Mouse (Mus musculus) limb, embryonic 14.5 days (tissue): ENCODE measurements at regions not wholly inside any gene's neighbourhood (a gene's known extent, or its start where the extent isn't known, plus 50 kb on each side); places are given as distances from the start of the nearest gene placed in this dataset.

Source experiments
- ATAC-seq: fragments of 200-750 bp; cut with Nextera tagmentation; 2 replicates; pipeline ENCODE4 v1.8.0; 2017; ENCODE audit warnings: low read depth, moderate number of reproducible peaks, moderate TSS enrichment; ENCODE audit not compliant: low FRiP score
- DNase-seq: peaks from one replicate; pipeline ENCODE4 v3.0.0-alpha.2; 2015; ENCODE audit warnings: low spot score
- H3K27ac ChIP-seq: fragments of 300-500 bp; sonication (generic); replicated peaks from 2 replicates; pipeline ENCODE4 v1.5.1; 2014; ENCODE audit warnings: low read depth, mild to moderate bottlenecking, low read length, moderate library complexity, mixed read lengths
- H3K27me3 ChIP-seq: fragments of 300-500 bp; sonication (generic); 2 replicates; pipeline ENCODE4 v1.6.1; 2014; ENCODE audit warnings: low read length, mixed read lengths; ENCODE audit not compliant: control insufficient read depth, insufficient read depth
- H3K36me3 ChIP-seq: fragments of 300-500 bp; sonication (generic); 2 replicates; pipeline ENCODE4 v1.6.1; 2014; ENCODE audit warnings: mild to moderate bottlenecking, low read length, moderate library complexity, mixed read lengths; ENCODE audit not compliant: control insufficient read depth, insufficient read depth
- H3K4me1 ChIP-seq: fragments of 300-500 bp; sonication (generic); 2 replicates; pipeline ENCODE4 v1.6.1; 2014; ENCODE audit warnings: antibody characterized with exemption, low read length, mixed read lengths; ENCODE audit not compliant: control insufficient read depth, insufficient read depth
- H3K4me2 ChIP-seq: fragments of 300-500 bp; sonication (generic); replicated peaks from 2 replicates; pipeline ENCODE4 v1.6.1; 2014; ENCODE audit warnings: low read depth, mild to moderate bottlenecking, low read length, moderate library complexity; ENCODE audit not compliant: severe bottlenecking
- H3K4me3 ChIP-seq: fragments of 300-500 bp; sonication (generic); replicated peaks from 2 replicates; pipeline ENCODE4 v1.5.1; 2014; ENCODE audit warnings: low read length
- H3K9ac ChIP-seq: fragments of 300-500 bp; sonication (generic); 2 replicates; pipeline ENCODE4 v1.6.1; 2014; ENCODE audit warnings: mild to moderate bottlenecking, low read depth, low read length, moderate library complexity; ENCODE audit not compliant: severe bottlenecking
- H3K9me3 ChIP-seq: fragments of 300-500 bp; sonication (generic); 2 replicates; pipeline ENCODE4 v1.6.1; 2016; ENCODE audit warnings: low read length; ENCODE audit not compliant: control insufficient read depth
- POLR2A ChIP-seq: fragments of 200-500 bp; IDR thresholded peaks from 2 replicates; pipeline ENCODE4 v1.8.0; 2012; ENCODE audit warnings: inconsistent platforms, mild to moderate bottlenecking, moderate library complexity, borderline replicate concordance; ENCODE audit not compliant: insufficient read depth, insufficient read length; ENCODE audit errors: extremely low read depth
- WGBS: fragments of 180-500 bp; shearing (Covaris S2); extraction: QIAGEN DNeasy Blood & Tissue Kit; methylation state at CpG from one replicate; pipeline ENCODE4 v1.1.7; 2014; 5-methylcytosine and 5-hydroxymethylcytosine counted together

DNA sequence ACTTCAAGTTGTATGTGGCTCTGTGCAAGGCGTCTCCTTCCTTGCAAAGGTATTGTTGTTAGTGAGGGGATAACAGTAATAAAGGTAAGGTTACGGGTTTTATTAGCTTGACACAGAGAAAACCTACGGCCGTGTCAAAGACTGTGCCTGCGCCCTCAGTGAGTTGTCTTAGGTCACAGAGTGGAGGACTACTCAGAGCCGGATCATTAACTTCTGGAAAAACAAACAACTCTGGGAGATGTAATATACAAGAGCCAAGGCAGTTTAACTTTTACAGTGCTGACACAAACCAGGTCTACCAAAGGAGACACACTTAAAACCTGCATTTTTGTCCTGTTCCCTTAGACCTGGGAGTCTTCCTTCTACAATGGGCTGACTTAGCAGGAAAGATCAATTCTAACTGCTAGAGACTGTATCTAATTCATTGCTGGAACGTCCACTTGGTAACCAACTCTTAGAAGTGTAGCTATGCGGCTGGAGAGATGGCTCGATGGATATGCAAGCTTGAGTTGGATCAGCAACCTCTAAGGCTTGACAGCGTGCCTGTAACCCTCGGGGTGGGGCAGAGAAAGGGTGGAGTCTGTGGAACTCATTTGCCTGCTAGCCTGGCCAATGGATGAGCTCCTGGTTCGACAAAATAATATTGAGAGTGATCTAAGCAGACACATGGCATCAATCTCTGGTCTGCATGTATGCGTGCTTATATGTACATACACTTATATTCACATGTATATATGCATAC lies 115.5 kb upstream of the Adgrl2 start:
- Histone ChIP-seq H3K9ac (no peak overlapping the region), H3K27ac (no peak overlapping the region), H3K4me1 (0 out of 2 replicates have a peak, but pooled peaks cover 5% of the 10 kb centered on the region), H3K4me3 (no peak overlapping the region), H3K9me3 (no peaks in the 10 kb centered on the region), H3K4me2 (no peak overlapping the region), H3K27me3 (no peaks in the 10 kb centered on the region), H3K36me3 (no peaks in the 10 kb centered on the region)
- WGBS: 60% methylated on average over 13 of the region's 13 CpGs
- ATAC-seq: no peak
- DNase-seq: no peak
- TF ChIP-seq POLR2A: no peak

GRCm38 (mm10) chr3:149105181-149105580 lies 114.8 kb upstream of the Adgrl2 start:
- Histone ChIP-seq H3K9ac (no peak overlapping the region), H3K9me3 (no peaks in the 10 kb centered on the region), H3K4me3 (no peak overlapping the region), H3K4me1 (no peaks in the 10 kb centered on the region), H3K36me3 (no peaks in the 10 kb centered on the region), H3K4me2 (no peak overlapping the region), H3K27ac (no peak overlapping the region), H3K27me3 (no peaks in the 10 kb centered on the region)
- no peak for DNase-seq
- WGBS: 91% methylated on average over 4 of the region's 4 CpGs
- TF ChIP-seq POLR2A: no peak
- no peak for ATAC-seq

GRCm38 (mm10) chr3:149104080-149104479 lies 113.7 kb upstream of the Adgrl2 start:
- DNase-seq (no peak), ATAC-seq (no peak)
- no peaks in the 10 kb centered on the region for H3K9me3 ChIP-seq
- H3K4me3 ChIP-seq: no peak overlapping the region
- H3K27me3 ChIP-seq: no peaks in the 10 kb centered on the region
- 72% methylated on average over 6 of the region's 6 CpGs for WGBS
- no peaks in the 10 kb centered on the region for H3K4me1 ChIP-seq
- H3K4me2 ChIP-seq: no peak overlapping the region
- no peak for TF ChIP-seq POLR2A
- no peak overlapping the region for H3K9ac ChIP-seq
- H3K27ac ChIP-seq: no peak overlapping the region
- no peaks in the 10 kb centered on the region for H3K36me3 ChIP-seq

GRCm38 (mm10) chr3:149103469-149103868 lies 113.1 kb upstream of the Adgrl2 start:
- Histone ChIP-seq H3K36me3 (no peaks in the 10 kb centered on the region), H3K9me3 (no peaks in the 10 kb centered on the region), H3K4me2 (no peak overlapping the region), H3K9ac (no peak overlapping the region), H3K27me3 (no peaks in the 10 kb centered on the region), H3K4me3 (no peak overlapping the region), H3K4me1 (no peaks in the 10 kb centered on the region), H3K27ac (no peak overlapping the region)
- DNase-seq: no peak
- no peak for TF ChIP-seq POLR2A
- ATAC-seq: no peak
- 88% methylated on average over 3 of the region's 3 CpGs for WGBS

GRCm38 (mm10) chr3:149102846-149103245 lies 112.5 kb upstream of the Adgrl2 start:
- WGBS: 54% methylated on average over 8 of the region's 8 CpGs
- Histone ChIP-seq H3K27me3 (no peaks in the 10 kb centered on the region), H3K4me2 (no peak overlapping the region), H3K9me3 (no peaks in the 10 kb centered on the region), H3K27ac (no peak overlapping the region), H3K4me3 (no peak overlapping the region), H3K36me3 (no peaks in the 10 kb centered on the region), H3K4me1 (no peaks in the 10 kb centered on the region), H3K9ac (no peak overlapping the region)
- DNase-seq: peak; percentile 57
- TF ChIP-seq POLR2A: no peak
- no peak for ATAC-seq
